Comparison of ENCODE assay signal across 9 mouse cellular contexts in genomic region chr8:127065791-127066190, GRCm38 (mm10). TPM values are rescaled to one million over a fixed set of nuclear protein-coding genes. Genes with fewer than 3 reads are reported as not detected.
A peak's percentile ranks its signal among the peaks of the same experiment; 100 is the strongest.
DNase-seq lines count a peak whose midpoint lies in the region; ATAC-seq and TF ChIP-seq lines count a peak whose summit lies in the region.
"Had no signal": no experiment of that assay in that cellular context is flagged by ENCODE, and none has a peak within 500 bp of the region (broad histone marks: within the 10 kb centered on the region; RNA-seq: fewer than 3 reads in every experiment).

No protein-coding gene starts in this region.

- peaks cover 29% of the 10 kb centered on the region for H3K4me1 ChIP-seq in heart, postnatal 0 days (ENCODE audit: control insufficient read depth, insufficient read depth)
- peaks cover 58% of the 10 kb centered on the region for H3K4me1 ChIP-seq in forebrain, embryonic 13.5 days
- peaks cover 38% of the 10 kb centered on the region for H3K4me1 ChIP-seq in limb, embryonic 12.5 days (replicated peaks)

- H3K27me3 ChIP-seq in heart, postnatal 0 days (ENCODE audit: control insufficient read depth, insufficient read depth, low read length) = no peaks in the 10 kb centered on the region
- no peaks in the 10 kb centered on the region for H3K27me3 ChIP-seq in forebrain, embryonic 13.5 days
- no peaks in the 10 kb centered on the region for H3K27me3 ChIP-seq in limb, embryonic 12.5 days
- H3K27me3 ChIP-seq in myocyte (ENCODE audit: control insufficient read depth, insufficient read depth, insufficient read length) = no peaks in the 10 kb centered on the region

- TF ChIP-seq CTCF in heart, postnatal 0 days (IDR thresholded peaks at IDR 0.05; ENCODE audit: low read depth) = no peak

- no peak for TF ChIP-seq POLR2A in myocyte (IDR thresholded peaks at IDR 0.05; ENCODE audit: insufficient read length, low read depth)

- H3K4me3 ChIP-seq in heart, postnatal 0 days (ENCODE audit: low read depth, low read length) = peak overlapping the region; percentile 94; the same call in 1 of the 2 replicates
- peak overlapping the region; percentile 94 for H3K4me3 ChIP-seq in forebrain, embryonic 13.5 days
- H3K4me3 ChIP-seq in limb, embryonic 12.5 days (replicated peaks) = peak overlapping the region; percentile 94
- peak overlapping the region; percentile 75 for H3K4me3 ChIP-seq in myocyte

- intact Hi-C loops in heart, postnatal 36 days (cut with DNase I) = loop anchor here (2.0 kb wide), 1 partner anchor 73 kb away; no protein-coding TSS in a partner anchor

- H3K27ac ChIP-seq in heart, postnatal 0 days (ENCODE audit: low read depth) = no peak overlapping the region; the same call in 1 of the 2 replicates
- no peak overlapping the region for H3K27ac ChIP-seq in forebrain, embryonic 13.5 days
- H3K27ac ChIP-seq in limb, embryonic 12.5 days = no peak overlapping the region

- DNase-seq in heart, postnatal 0 days (ENCODE audit: low spot score) = no peak
- DNase-seq in heart, postnatal 36 days = no peak
- no peak for DNase-seq in layer of hippocampus, postnatal 36 days
- DNase-seq in cerebellum, postnatal 14 days = no peak
- no peak for DNase-seq in spleen, adult 18-20 months
- DNase-seq: kidney, postnatal 36 days had no signal

- no peak for TF ChIP-seq EP300 in heart, postnatal 0 days (IDR thresholded peaks at IDR 0.05; ENCODE audit: low read depth)

- H3K36me3 ChIP-seq in heart, postnatal 0 days (replicated peaks; ENCODE audit: control insufficient read depth, insufficient read depth, low read length) = no peaks in the 10 kb centered on the region
- no peaks in the 10 kb centered on the region for H3K36me3 ChIP-seq in forebrain, embryonic 13.5 days (ENCODE audit: poor library complexity, severe bottlenecking)
- no peaks in the 10 kb centered on the region for H3K36me3 ChIP-seq in limb, embryonic 12.5 days
- H3K36me3 ChIP-seq in myocyte (ENCODE audit: control insufficient read depth, insufficient read depth) = no peaks in the 10 kb centered on the region

- H3ac ChIP-seq in myocyte (ENCODE audit: control insufficient read depth, insufficient read length) = no peak overlapping the region

- no peak for ATAC-seq in heart, postnatal 0 days (ENCODE audit: insufficient read depth, low read depth)
- ATAC-seq in forebrain, embryonic 13.5 days = no peak
- ATAC-seq in limb, embryonic 12.5 days (ENCODE audit: insufficient number of reproducible peaks, insufficient read depth, low FRiP score, low TSS enrichment, low read depth) = no peak

- WGBS in heart, postnatal 0 days = 57% methylated on average over 1 of the region's 1 CpGs
- 54% methylated on average over 1 of the region's 1 CpGs for WGBS in forebrain, embryonic 13.5 days
- 54% methylated on average over 1 of the region's 1 CpGs for WGBS in limb, embryonic 12.5 days

- peaks cover 62% of the 10 kb centered on the region for H3K79me2 ChIP-seq in myocyte (ENCODE audit: control insufficient read depth, insufficient read depth)

- peak overlapping the region; percentile 88 for H3K4me2 ChIP-seq in heart, postnatal 0 days (ENCODE audit: low read depth, low read length)
- H3K4me2 ChIP-seq in forebrain, embryonic 13.5 days = peak overlapping the region; percentile 69
- peak overlapping the region; percentile 64 for H3K4me2 ChIP-seq in limb, embryonic 12.5 days
- peak overlapping the region; percentile 94 for H3K4me2 ChIP-seq in myocyte (ENCODE audit: low read depth)

- no peaks in the 10 kb centered on the region for H3K9me3 ChIP-seq in heart, postnatal 0 days (replicated peaks; ENCODE audit: control insufficient read depth, low read length)
- H3K9me3 ChIP-seq in forebrain, embryonic 13.5 days (replicated peaks) = no peaks in the 10 kb centered on the region
- H3K9me3 ChIP-seq in limb, embryonic 12.5 days = no peaks in the 10 kb centered on the region

- no peak overlapping the region for H3K9ac ChIP-seq in heart, postnatal 0 days (replicated peaks; ENCODE audit: low read depth, low read length)
- H3K9ac ChIP-seq in forebrain, embryonic 13.5 days = peak overlapping the region; percentile 94; the same call in 1 of the 2 replicates
- H3K9ac ChIP-seq in limb, embryonic 12.5 days (replicated peaks) = peak overlapping the region; percentile 98

TF ChIP-seq in myocyte, 11 proteins besides CTCF, POLR2A, EP300 and RAD21:
- no peak for TF ChIP-seq USF1 (IDR thresholded peaks at IDR 0.05; ENCODE audit: low read depth)
- TF ChIP-seq MYOD1 (IDR thresholded peaks at IDR 0.05; ENCODE audit: control insufficient read depth in 1 of 3, insufficient read length in 2 of 3, low read depth in 2 of 3) = no peak
- no peak for TF ChIP-seq E2F4 (IDR thresholded peaks at IDR 0.05; ENCODE audit: insufficient read depth)
- no peak for TF ChIP-seq REST (IDR thresholded peaks at IDR 0.05; ENCODE audit: insufficient read depth, insufficient read length)
- TF ChIP-seq MYOG (IDR thresholded peaks at IDR 0.05; ENCODE audit: control insufficient read depth in 1 of 3, insufficient read depth in 1 of 3, insufficient read length in 2 of 3, low read depth in 2 of 3) = no peak
- TF ChIP-seq POLR2AphosphoS2 (IDR thresholded peaks at IDR 0.05; ENCODE audit: insufficient read length, low read depth) = no peak
- TF ChIP-seq TCF12 (IDR thresholded peaks at IDR 0.05; ENCODE audit: insufficient read depth, poor library complexity, severe bottlenecking) = no peak
- no peak for TF ChIP-seq CEBPB (IDR thresholded peaks at IDR 0.05; ENCODE audit: insufficient read depth, poor library complexity, severe bottlenecking)
- no peak for TF ChIP-seq SRF (IDR thresholded peaks at IDR 0.05; ENCODE audit: control insufficient read depth, insufficient read length, low read depth)
- TF ChIP-seq MAX (IDR thresholded peaks at IDR 0.05; ENCODE audit: low read depth) = no peak
- no peak for TF ChIP-seq TCF3 (IDR thresholded peaks at IDR 0.05; ENCODE audit: insufficient read length, low read depth)

RNA-seq across cellular contexts. Expression of gene Pard3, which starts 2.1 kb away (rescaled TPM):
- total RNA-seq in heart, postnatal 0 days (2014; rRNA removed; ENCODE audit: low replicate concordance) = 13.8 and 30.6 TPM in 2 replicates
- polyA plus RNA-seq in heart, postnatal 0 days (2015; fragmentation: Nextera tagmentation; extraction: Ambion mirVana) = 8.2 and 9.2 TPM in 2 replicates
- 10 to 100 TPM; 30.9 to 33.5 TPM for total RNA-seq in heart, postnatal 36 days (2021)
- polyA plus RNA-seq in forebrain, embryonic 13.5 days (2015; fragmentation: Nextera tagmentation; extraction: Ambion mirVana) = 23.7 and 24.7 TPM in 2 replicates
- 50.6 and 53.3 TPM in 2 replicates for polyA plus RNA-seq in limb, embryonic 12.5 days (2016; fragmentation: Nextera tagmentation; extraction: Ambion mirVana)
- 24.3 TPM for polyA plus RNA-seq in myocyte (2012; fragmentation: generic; extraction: Trizol)
- total RNA-seq in layer of hippocampus, postnatal 36 days (2021) = 10 to 100 TPM; 19.7 to 32.0 TPM
